Mouse (Mus musculus) heart, adult 11 months (tissue): ENCODE measurements around the gene March4.
A peak's percentile ranks its signal among the peaks of the same experiment; 100 is the strongest.

Experiments
- DNase-seq: peaks from one replicate; pipeline ENCODE4 v3.0.0; 2022

March4 gene

GRCm38 (mm10) chr1:72380544-72380943, 156.2 kb downstream of the March4 start:
- DNase-seq: no peak

DNA sequence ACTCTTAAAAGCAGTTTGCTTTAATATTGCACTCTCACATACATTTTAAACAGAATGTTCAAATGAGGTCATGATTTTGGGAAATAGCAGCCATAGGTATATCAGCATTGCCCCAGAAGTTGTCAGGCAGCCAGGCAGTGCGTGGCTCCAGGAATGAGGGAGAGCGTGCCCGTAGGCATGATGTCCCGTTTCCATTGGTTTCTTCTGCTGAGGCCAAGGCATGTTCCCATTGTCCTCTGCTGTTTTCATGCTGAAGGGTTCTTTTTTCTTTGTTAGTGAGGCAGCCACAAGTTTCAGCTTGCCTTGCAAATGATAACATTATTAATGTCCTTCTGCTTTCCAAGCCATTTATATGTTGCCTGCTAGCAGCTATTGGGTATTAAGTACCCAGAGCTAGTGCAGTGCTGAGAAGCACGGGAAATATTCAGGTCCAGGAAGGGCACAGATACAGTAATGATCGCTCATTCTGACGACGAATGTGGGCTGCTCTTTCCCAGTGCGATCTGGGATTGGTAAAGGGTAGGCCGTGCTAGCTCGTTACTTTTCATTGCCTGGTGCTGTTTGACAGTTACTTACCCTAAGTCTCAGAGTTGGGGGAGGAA, 156.9 kb downstream of the March4 start:
- DNase-seq: peak; percentile 46

DNA sequence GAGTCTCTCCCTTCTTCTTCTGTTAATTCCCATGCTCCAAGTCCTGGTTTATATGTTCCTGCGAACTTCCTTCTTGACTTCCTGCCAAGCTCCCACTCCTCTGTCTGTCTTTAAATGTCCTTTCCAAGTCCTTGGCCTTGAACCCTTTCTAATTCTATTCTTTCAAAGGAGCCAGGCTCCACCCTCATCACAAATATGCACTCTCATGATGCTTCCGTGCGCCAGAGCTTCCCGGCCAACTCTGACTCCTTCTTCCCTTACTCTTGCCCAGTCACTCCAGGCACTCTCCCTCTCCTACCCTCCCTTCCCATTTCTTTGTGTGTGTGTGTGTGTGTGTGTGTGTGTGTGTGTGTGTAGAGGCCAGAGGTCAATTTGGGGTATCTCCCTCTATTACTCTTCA, 158.6 kb downstream of the March4 start:
- DNase-seq: peak; percentile 28
